Mouse (Mus musculus) spleen, adult 2 months (tissue): ENCODE measurements at regions not wholly inside any gene's neighbourhood (a gene's known extent, or its start where the extent isn't known, plus 50 kb on each side); places are given as distances from the start of the nearest gene placed in this dataset.

Experiments
- CTCF ChIP-seq: fragments of 200-500 bp; IDR thresholded peaks from 2 replicates; pipeline ENCODE4 v1.5.1; 2011; ENCODE audit warnings: mild to moderate bottlenecking, inconsistent platforms; ENCODE audit not compliant: insufficient read depth, insufficient read length, insufficient replicate concordance; ENCODE audit errors: extremely low read depth
- POLR2A ChIP-seq: fragments of 200-500 bp; IDR thresholded peaks from 2 replicates; pipeline ENCODE4 v1.6.1; 2011; ENCODE audit warnings: low read depth, low read length, inconsistent platforms

- TF ChIP-seq POLR2A: no peak
- TF ChIP-seq CTCF: no peak
Observed at GRCm38 (mm10) chr8:126808496-126808895, 137.1 kb downstream of the Tomm20 start.
